Mouse (Mus musculus) CH12.LX (cell line): Measurements from ENCODE around the gene Aebp1. TPM values are rescaled to one million over a fixed set of nuclear protein-coding genes. Genes with fewer than 3 reads are reported as not detected.

Experiments
- DNase-seq: peaks from one replicate; pipeline ENCODE4 v3.0.0-alpha.2; 2013; ENCODE audit errors: extremely low read depth
- H3K27ac ChIP-seq: 2 replicates; pipeline ENCODE4 v1.5.1; 2012; ENCODE audit warnings: low read depth, mild to moderate bottlenecking, control low read depth, moderate library complexity; ENCODE audit not compliant: insufficient read depth
- H3K27me3 ChIP-seq: replicated peaks from 2 replicates; pipeline ENCODE3; 2012; ENCODE audit warnings: inconsistent platforms
- H3K36me3 ChIP-seq, 2 experiments: replicated peaks in 1 of 2; 2 replicates each; pipeline versions ENCODE3 to v1.6.1; 2012; ENCODE audit warnings: inconsistent platforms in 1 of 2, low read length in 1 of 2, mild to moderate bottlenecking in 1 of 2, mixed read lengths in 1 of 2, moderate library complexity in 1 of 2; ENCODE audit not compliant: control insufficient read depth in 1 of 2, insufficient read depth in 1 of 2
- H3K4me1 ChIP-seq, 2 experiments: 2 replicates each; pipeline ENCODE4 v1.6.1; 2012; ENCODE audit warnings: inconsistent platforms in 1 of 2, moderate library complexity in 1 of 2; ENCODE audit not compliant: insufficient read depth in 2 of 2, control insufficient read depth in 1 of 2
- H3K4me2 ChIP-seq: 2 replicates; pipeline ENCODE4 v1.6.1; 2012; ENCODE audit warnings: low read depth, mild to moderate bottlenecking, control low read depth; ENCODE audit not compliant: poor library complexity, insufficient read depth, severe bottlenecking
- H3K4me3 ChIP-seq, 3 experiments: fragments of 150-350 bp in 1 of 3; sonication (generic) in 1 of 3; replicated peaks in 1 of 3; 2 replicates each; pipeline versions ENCODE3 to v1.5.1; 2011 to 2012; ENCODE audit warnings: low read depth in 2 of 3, low read length in 2 of 3, mild to moderate bottlenecking in 2 of 3, moderate library complexity in 2 of 3, control low read depth in 1 of 3, improper control_type of control experiment in 1 of 3, inconsistent platforms in 1 of 3, mixed read lengths in 1 of 3; ENCODE audit not compliant: poor library complexity in 1 of 3
- H3K79me2 ChIP-seq: replicated peaks from 2 replicates; pipeline ENCODE4 v1.6.1; 2012; ENCODE audit warnings: mild to moderate bottlenecking, moderate library complexity; ENCODE audit not compliant: control insufficient read depth, poor library complexity, insufficient read depth, severe bottlenecking; ENCODE audit errors: extremely low read depth
- H3K9ac ChIP-seq: 2 replicates; pipeline ENCODE4 v1.6.1; 2012; ENCODE audit warnings: low read depth, mild to moderate bottlenecking, control low read depth, moderate library complexity; ENCODE audit not compliant: insufficient read depth
- H3K9me3 ChIP-seq: replicated peaks from 2 replicates; pipeline ENCODE3; 2012; ENCODE audit warnings: low read length, inconsistent platforms, mixed read lengths
- BHLHE40 ChIP-seq: IDR thresholded peaks from 2 replicates; pipeline ENCODE4 v1.6.1; 2011; ENCODE audit warnings: mild to moderate bottlenecking, low read depth, low read length, improper control_type of control experiment
- CHD1 ChIP-seq: IDR thresholded peaks from 2 replicates; pipeline ENCODE4 v1.6.1; 2012; ENCODE audit warnings: low read depth, low read length, improper control_type of control experiment, inconsistent platforms
- CHD2 ChIP-seq: IDR thresholded peaks from 2 replicates; pipeline ENCODE4 v1.6.1; 2011; ENCODE audit warnings: low read length, improper control_type of control experiment
- CTCF ChIP-seq, 2 experiments: IDR thresholded peaks in 1 of 2; conservative IDR thresholded peaks in 1 of 2; 2 replicates each; pipeline ENCODE4 v1.5.1; 2011 to 2012; ENCODE audit warnings: low read depth in 2 of 2, low read length in 2 of 2, improper control_type of control experiment in 1 of 2, inconsistent platforms in 1 of 2, mild to moderate bottlenecking in 1 of 2, moderate library complexity in 1 of 2
- ELF1 ChIP-seq: IDR thresholded peaks from 2 replicates; pipeline ENCODE4 v1.6.1; 2014; ENCODE audit warnings: low read depth, mild to moderate bottlenecking, inconsistent platforms, low read length, improper control_type of control experiment
- EP300 ChIP-seq: IDR thresholded peaks from 2 replicates; pipeline ENCODE4 v1.6.1; 2011; ENCODE audit warnings: low read length, improper control_type of control experiment
- ETS1 ChIP-seq: conservative IDR thresholded peaks from 2 replicates; pipeline ENCODE4 v1.6.1; 2012; ENCODE audit warnings: low read depth, mild to moderate bottlenecking, inconsistent platforms, low read length, improper control_type of control experiment, moderate library complexity
- GABPA ChIP-seq: IDR thresholded peaks from 2 replicates; pipeline ENCODE4 v1.6.1; 2012; ENCODE audit warnings: low read depth, low read length, improper control_type of control experiment, inconsistent platforms; ENCODE audit not compliant: insufficient replicate concordance
- HCFC1 ChIP-seq: IDR thresholded peaks from 2 replicates; pipeline ENCODE4 v1.6.1; 2012; ENCODE audit warnings: low read depth, mild to moderate bottlenecking, inconsistent platforms, low read length, improper control_type of control experiment
- JUND ChIP-seq: conservative IDR thresholded peaks from 2 replicates; pipeline ENCODE4 v1.6.1; 2011; ENCODE audit warnings: low read depth, low read length, improper control_type of control experiment
- MAFK ChIP-seq: IDR thresholded peaks from 2 replicates; pipeline ENCODE4 v1.6.1; 2011; ENCODE audit warnings: low read length, improper control_type of control experiment; ENCODE audit not compliant: insufficient replicate concordance
- MAZ ChIP-seq: IDR thresholded peaks from 2 replicates; pipeline ENCODE4 v1.6.1; 2012; ENCODE audit warnings: low read depth, mild to moderate bottlenecking, inconsistent platforms, low read length, improper control_type of control experiment, moderate library complexity
- MEF2A ChIP-seq: IDR thresholded peaks from 2 replicates; pipeline ENCODE4 v1.6.1; 2014; ENCODE audit warnings: low read depth, mild to moderate bottlenecking, inconsistent platforms, low read length, improper control_type of control experiment, borderline replicate concordance
- NRF1 ChIP-seq: IDR thresholded peaks from 2 replicates; pipeline ENCODE4 v1.6.1; 2014; ENCODE audit warnings: low read depth, mild to moderate bottlenecking, inconsistent platforms, low read length, improper control_type of control experiment, moderate library complexity
- PAX5 ChIP-seq: IDR thresholded peaks from 2 replicates; pipeline ENCODE4 v1.6.1; 2012; ENCODE audit warnings: low read length, inconsistent platforms, mixed read lengths
- POLR2A ChIP-seq: IDR thresholded peaks from 2 replicates; pipeline ENCODE4 v1.6.1; 2011; ENCODE audit warnings: low read depth, mild to moderate bottlenecking, improper control_type of control experiment, low read length
- POLR2AphosphoS2 ChIP-seq: IDR thresholded peaks from 2 replicates; pipeline ENCODE4 v1.6.1; 2011; ENCODE audit warnings: low read depth, low read length, improper control_type of control experiment
- RAD21 ChIP-seq: IDR thresholded peaks from 2 replicates; pipeline ENCODE4 v1.6.1; 2011; ENCODE audit warnings: low read depth, mild to moderate bottlenecking, low read length, improper control_type of control experiment, moderate library complexity
- RCOR1 ChIP-seq: conservative IDR thresholded peaks from 2 replicates; pipeline ENCODE4 v1.6.1; 2012; ENCODE audit warnings: low read depth, mild to moderate bottlenecking, inconsistent platforms, low read length, improper control_type of control experiment
- SMC3 ChIP-seq: IDR thresholded peaks from 2 replicates; pipeline ENCODE4 v1.6.1; 2011; ENCODE audit warnings: low read depth, low read length, improper control_type of control experiment
- TBP ChIP-seq: conservative IDR thresholded peaks from 2 replicates; pipeline ENCODE4 v1.6.1; 2011; ENCODE audit warnings: low read depth, low read length, improper control_type of control experiment
- TCF12 ChIP-seq: IDR thresholded peaks from 2 replicates; pipeline ENCODE4 v1.6.1; 2014; ENCODE audit warnings: low read depth, mild to moderate bottlenecking, inconsistent platforms, low read length, improper control_type of control experiment
- UBTF ChIP-seq: IDR thresholded peaks from 2 replicates; pipeline ENCODE4 v1.6.1; 2012; ENCODE audit warnings: low read depth, mild to moderate bottlenecking, inconsistent platforms, low read length, improper control_type of control experiment, moderate library complexity
- USF1 ChIP-seq: IDR thresholded peaks from 2 replicates; pipeline ENCODE4 v1.6.1; 2014; ENCODE audit warnings: low read depth, mild to moderate bottlenecking, inconsistent platforms, low read length, improper control_type of control experiment
- USF2 ChIP-seq: conservative IDR thresholded peaks from 2 replicates; pipeline ENCODE4 v1.6.1; 2011; ENCODE audit warnings: low read depth, low read length, improper control_type of control experiment
- ZC3H11A ChIP-seq: IDR thresholded peaks from 2 replicates; pipeline ENCODE4 v1.6.1; 2012; ENCODE audit warnings: low read depth, mild to moderate bottlenecking, inconsistent platforms, low read length, improper control_type of control experiment
- dilution Hi-C: fragments of 300-500 bp; cut with MboI; formaldehyde crosslinking; loops from 2 replicates; pipeline ENCODE4 v1.14.3; 2020; ENCODE audit warnings: low sequenced_read_pairs; ENCODE audit not compliant: extremely low pct_unique_long_range_greater_than_20kb, extremely low pct_ligation_motif_present
- in situ Hi-C: fragments of 300-500 bp; cut with MboI; formaldehyde crosslinking; loops from 3 replicates; pipeline ENCODE4 v1.14.3; 2019; ENCODE audit warnings: low sequenced_read_pairs, low pct_ligation_motif_present, low pct_unique_long_range_greater_than_20kb, mixed read lengths
- polyA plus RNA-seq: library from polyadenylated mRNA; unstranded; fragments of >175 nt; gene quantifications from 2 replicates; pipeline ENCODE4 v1.2.1, GENCODE M21; 2012; ENCODE audit warnings: low read depth; ENCODE audit not compliant: insufficient read length
- total RNA-seq, 2 experiments: library from RNA; depleted of rRNA; stranded (reverse); fragments of 300-350 nt in 1 of 2; fragments of >200 nt in 1 of 2; gene quantifications; 2 replicates each; pipeline ENCODE4 v1.2.3; 2012 to 2014

The Aebp1 gene
- total and polyA plus RNA-seq, 3 experiments, result 0.34 to 1.4 TPM; not detected in 1

- H3K9me3 ChIP-seq, result no peaks in the 10 kb centered on the region
- H3K4me3 ChIP-seq, result no peak overlapping the region
- no peak overlapping the region for H3K27ac ChIP-seq
- H3K4me2 ChIP-seq, result no peak overlapping the region
- no peak overlapping the region for H3K9ac ChIP-seq
- H3K27me3 ChIP-seq, result peaks cover 11% of the 10 kb centered on the region
- peaks cover 27 to 40% of the 10 kb centered on the region in 2 experiments for H3K4me1 ChIP-seq
- H3K79me2 ChIP-seq, result no peaks in the 10 kb centered on the region
- no peaks in the 10 kb centered on the region for H3K36me3 ChIP-seq
- in situ Hi-C loops, result no loop called here
- TF ChIP-seq GABPA (no peak), ELF1 (peak; percentile 35; the same call in 1 of the 2 replicates), TBP (no peak), ETS1 (no peak), UBTF (no peak), MEF2A (no peak), RCOR1 (no peak), BHLHE40 (0 out of 2 replicates have a peak, but pooled peaks have one; percentile 16), POLR2A (no peak), USF1 (no peak), CHD1 (no peak), TCF12 (peak; percentile 16; the same call in 1 of the 2 replicates), MAZ (no peak)
- DNase-seq, result no peak
- dilution Hi-C loops, result no loop called here
These were observed 35.5 kb downstream of the Aebp1 start for GRCm38 (mm10) chr11:5897230-5897629.

DNA sequence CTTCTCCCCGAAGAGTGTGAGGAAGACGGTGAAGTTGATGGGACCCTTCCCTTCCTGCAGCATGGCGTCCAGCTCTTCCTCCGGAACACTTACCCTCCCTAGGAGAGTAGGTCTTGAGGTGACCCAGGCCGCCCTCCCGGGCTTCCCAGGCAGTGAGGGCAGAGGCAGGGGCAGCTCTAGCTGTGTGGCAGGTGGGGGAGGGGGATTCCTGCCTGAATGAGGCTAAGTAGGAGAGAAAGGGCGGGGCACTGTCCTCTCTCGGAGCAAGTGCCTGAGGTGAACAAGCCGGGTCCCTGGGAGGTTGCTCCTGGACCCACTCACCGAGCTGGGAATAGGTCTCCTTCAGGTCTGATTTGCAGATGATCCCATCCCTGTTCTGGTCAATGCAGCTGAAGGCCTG, 36.1 kb downstream of the Aebp1 start:
- H3K4me1 ChIP-seq, result peaks cover 26 to 35% of the 10 kb centered on the region in 2 experiments
- TF ChIP-seq CTCF (conservative IDR thresholded peaks at IDR 0.05 in 1 of 2, IDR thresholded peaks at IDR 0.05 in 1 of 2; ENCODE audit: low read depth in 2 of 2, low read length in 2 of 2) (no peak), MAZ (no peak), BHLHE40 (no peak)
- no peaks in the 10 kb centered on the region for H3K79me2 ChIP-seq
- H3K4me2 ChIP-seq, result no peak overlapping the region
- no peaks in the 10 kb centered on the region for H3K9me3 ChIP-seq
- DNase-seq, result no peak
- no peak overlapping the region for H3K27ac ChIP-seq
- no peaks in the 10 kb centered on the region for H3K36me3 ChIP-seq
- in situ Hi-C loops (no loop called here), dilution Hi-C loops (no loop called here)
- no peak overlapping the region for H3K4me3 ChIP-seq
- H3K27me3 ChIP-seq, result peaks cover 11% of the 10 kb centered on the region
- no peak overlapping the region for H3K9ac ChIP-seq

GRCm38 (mm10) chr11:5898531-5898930, 36.8 kb downstream of the Aebp1 start, which contains the start of gene Myl7:
Myl7 (minus strand) TSS chr11:5898782.
- in situ Hi-C loops, result no loop called here
- Histone ChIP-seq H3K27me3 (peaks cover 11% of the 10 kb centered on the region), H3K4me3 (no peak within 1 kb of the TSS), H3K79me2 (no peaks in the 10 kb centered on the region), H3K9me3 (no peaks in the 10 kb centered on the region), H3K4me1 (peaks cover 30 to 35% of the 10 kb centered on the region in 2 experiments), H3K4me2 (no peak within 1 kb of the TSS)
- TF ChIP-seq POLR2AphosphoS2, result no peak
- TF ChIP-seq JUND, result no peak
- no peak for TF ChIP-seq MAFK
- no peak for TF ChIP-seq CHD2
- no peak for TF ChIP-seq EP300
- TF ChIP-seq SMC3, result no peak
- TF ChIP-seq USF2, result no peak
- TF ChIP-seq ELF1, result no peak
- no peak for TF ChIP-seq HCFC1
- TF ChIP-seq PAX5, result no peak
- TF ChIP-seq RCOR1, result no peak
- no peak for TF ChIP-seq ZC3H11A
- TF ChIP-seq TCF12, result no peak
- no peak for TF ChIP-seq RAD21
- TF ChIP-seq CHD1, result no peak
- TF ChIP-seq NRF1, result no peak
- TF ChIP-seq MEF2A, result no peak
- TF ChIP-seq, all 38 proteins: peak for 0
- DNase-seq, result no peak
- Histone ChIP-seq H3K36me3 (no peaks in the 10 kb centered on the region), H3K27ac (no peak within 1 kb of the TSS), H3K9ac (no peak within 1 kb of the TSS)
- dilution Hi-C loops, result no loop called here
